19 mouse cellular contexts compared by ENCODE assay signal in genomic region chr6:117567691-117568090, GRCm38 (mm10).
"Had no signal": no experiment of that assay in that cellular context is flagged by ENCODE, and none has a peak within 500 bp of the region (broad histone marks: within the 10 kb centered on the region; RNA-seq: fewer than 3 reads in every experiment).

No protein-coding gene starts in this region.

- H3K27me3 ChIP-seq: midbrain, embryonic 12.5 days; neural tube, embryonic 13.5 days; neural tube, embryonic 15.5 days had no signal

- H3K9me3 ChIP-seq: midbrain, embryonic 10.5 days; midbrain, embryonic 12.5 days; neural tube, embryonic 13.5 days; neural tube, embryonic 15.5 days had no signal

- ATAC-seq: midbrain, embryonic 16.5 days had no signal

- DNase-seq: lung, adult 18-20 months; lung, postnatal 10 days; lung, postnatal 4 days; midbrain, embryonic 14.5 days; retina, postnatal 1 day; right cerebral cortex, adult 18-20 months; right cerebral cortex, postnatal 25 days; right cerebral cortex, postnatal 4 days; spleen, adult 18-20 months; thymus, adult 18-20 months; thymus, postnatal 14 days; thymus, postnatal 36 days had no signal

- H3K4me1 ChIP-seq: neural tube, embryonic 13.5 days had no signal

- H3K36me3 ChIP-seq: midbrain, embryonic 10.5 days; midbrain, embryonic 12.5 days; neural tube, embryonic 13.5 days; neural tube, embryonic 15.5 days had no signal

- H3K27ac ChIP-seq: midbrain, embryonic 10.5 days; midbrain, embryonic 12.5 days; neural tube, embryonic 13.5 days; neural tube, embryonic 15.5 days had no signal

- H3K9ac ChIP-seq: lung, embryonic 14.5 days; midbrain, embryonic 12.5 days; neural tube, embryonic 13.5 days; neural tube, embryonic 15.5 days had no signal

- H3K4me3 ChIP-seq: midbrain, embryonic 10.5 days; midbrain, embryonic 12.5 days; myocyte; neural tube, embryonic 13.5 days; neural tube, embryonic 15.5 days had no signal

- H3K4me2 ChIP-seq: lung, embryonic 14.5 days; midbrain, embryonic 12.5 days; neural tube, embryonic 13.5 days; neural tube, embryonic 15.5 days had no signal
